Mouse (Mus musculus): ENCODE measurements around the gene Abhd2. TPM values are rescaled to one million over a fixed set of nuclear protein-coding genes. Genes with fewer than 3 reads are reported as not detected.

Abhd2 gene
- total RNA-seq, 2 experiments from 2014 or later = 6.1 to 7.1 TPM

DNA sequence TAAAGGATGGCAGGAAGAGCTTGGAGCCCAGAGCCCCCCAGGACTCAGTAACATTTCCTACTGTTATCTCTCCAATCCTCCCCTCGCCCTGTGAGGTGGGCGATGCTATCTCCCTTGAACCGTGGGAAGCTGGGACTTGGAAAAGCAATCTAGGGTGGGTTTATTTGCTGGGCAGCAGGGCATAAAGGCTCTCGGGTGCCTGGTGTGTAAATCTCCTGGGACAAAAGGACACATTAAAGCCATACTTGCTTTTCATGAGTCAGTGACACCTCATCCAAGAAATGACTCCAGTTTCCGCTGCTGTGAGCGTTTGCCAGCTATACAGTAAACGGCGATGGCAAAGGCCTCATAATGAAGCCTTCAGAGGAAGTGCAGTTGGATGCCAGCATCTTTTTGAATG lies 50.9 kb downstream of the Abhd2 start:
- no peak for DNase-seq

DNA sequence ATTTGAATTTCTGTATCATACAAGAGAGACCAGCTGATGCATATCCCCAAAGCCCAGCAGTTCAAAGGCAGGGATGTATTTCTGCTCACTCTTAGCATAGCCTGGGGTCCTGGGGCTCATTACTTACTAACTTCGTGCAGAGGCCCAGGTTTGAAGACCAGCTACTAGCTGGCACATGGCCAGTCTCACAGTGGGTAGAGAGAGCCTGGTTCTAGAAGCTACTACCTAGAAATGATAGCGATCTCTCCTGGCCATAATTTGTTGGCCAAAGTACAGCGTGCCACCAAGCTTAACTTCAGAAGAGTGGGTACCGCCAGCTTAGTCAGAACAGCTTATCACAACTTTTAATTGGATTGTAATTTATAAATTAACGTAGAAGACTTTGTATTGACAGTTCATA lies 55.8 kb downstream of the Abhd2 start:
- no peak for DNase-seq

DNA sequence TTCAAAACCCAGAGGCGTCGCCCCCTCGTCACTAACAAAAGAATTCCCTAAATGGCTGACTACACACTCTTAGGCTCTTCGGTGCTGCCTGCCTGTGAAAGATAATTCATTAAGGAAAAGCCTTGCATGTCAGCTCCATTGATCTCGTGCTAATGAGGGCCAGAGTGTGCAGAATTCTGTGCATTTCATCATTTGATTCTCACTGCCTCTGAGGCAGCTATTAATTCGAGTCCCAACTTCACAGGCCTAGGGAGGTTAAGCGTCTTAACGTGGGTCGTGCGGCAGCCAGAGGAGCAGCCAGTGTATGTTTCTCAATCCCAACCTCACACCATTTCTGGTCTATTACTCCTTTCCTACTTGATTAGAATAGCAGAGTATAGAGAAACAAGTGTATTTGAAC lies 58.2 kb downstream of the Abhd2 start:
- DNase-seq = no peak

DNA sequence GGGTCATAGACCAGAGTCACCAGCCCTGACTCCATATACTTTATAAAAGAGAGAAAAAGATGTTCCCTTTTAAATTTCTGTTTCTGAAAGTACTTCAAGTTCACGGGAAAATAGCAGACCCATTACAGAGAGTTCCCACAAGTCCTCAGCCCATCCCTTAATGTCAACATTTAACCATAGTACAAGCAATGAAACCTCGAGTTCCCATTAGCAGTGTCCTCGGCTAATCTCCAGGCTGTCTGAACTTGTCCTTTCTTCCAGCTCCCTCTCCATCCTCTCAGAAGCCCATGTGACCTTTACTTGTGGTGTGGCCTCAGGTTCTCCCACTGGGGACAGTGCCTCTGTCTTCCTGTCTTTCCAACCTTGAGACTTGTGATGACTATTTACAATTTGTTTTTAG lies 60.4 kb downstream of the Abhd2 start:
- DNase-seq = no peak

DNA sequence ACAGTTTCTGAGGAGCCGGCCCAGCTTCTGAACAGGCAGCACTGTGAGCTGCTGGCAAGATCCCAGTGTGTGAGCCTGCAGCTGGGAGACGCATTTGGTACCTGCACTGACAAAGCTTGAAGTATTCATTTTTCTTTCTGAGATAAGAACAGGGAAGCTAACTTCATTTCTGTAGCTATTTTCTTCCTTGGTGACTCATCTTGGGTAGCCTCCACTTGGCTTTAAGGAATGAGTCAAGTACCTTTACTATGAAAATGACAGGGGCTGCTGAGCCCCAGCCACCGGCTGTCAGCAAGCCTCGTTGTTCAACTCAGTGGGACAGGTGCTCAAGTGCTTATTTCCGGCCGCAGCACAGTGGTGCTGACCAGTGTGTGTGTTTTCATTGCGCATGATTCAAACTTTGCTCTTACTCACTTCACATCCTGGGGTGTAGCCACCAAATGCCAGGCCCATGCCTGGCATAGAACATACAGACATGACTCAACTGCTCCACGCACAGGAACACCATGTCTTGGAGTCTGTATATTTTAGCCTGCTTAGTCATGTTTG lies 63.4 kb downstream of the Abhd2 start:
- DNase-seq = no peak

DNA sequence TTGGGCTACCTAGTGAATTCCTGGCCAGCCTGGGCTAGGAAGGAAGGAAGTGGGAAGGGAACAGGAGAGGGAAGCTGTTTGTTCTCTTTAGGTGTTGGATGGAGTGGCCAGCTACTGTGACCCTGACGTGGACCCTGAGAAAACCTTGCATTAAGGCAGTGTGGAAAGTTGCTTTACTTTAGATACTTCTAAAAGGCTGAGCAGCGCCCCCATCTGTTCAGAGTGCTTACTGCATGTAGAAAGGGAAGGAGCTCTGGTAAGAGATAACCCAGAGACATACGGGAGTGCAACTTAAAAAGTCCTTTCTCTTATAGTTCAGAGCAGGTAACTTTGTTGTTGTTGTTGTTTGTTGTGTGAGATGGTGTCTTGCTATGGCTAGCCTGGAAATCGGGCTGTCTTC lies 72.9 kb downstream of the Abhd2 start:
- DNase-seq = no peak

DNA sequence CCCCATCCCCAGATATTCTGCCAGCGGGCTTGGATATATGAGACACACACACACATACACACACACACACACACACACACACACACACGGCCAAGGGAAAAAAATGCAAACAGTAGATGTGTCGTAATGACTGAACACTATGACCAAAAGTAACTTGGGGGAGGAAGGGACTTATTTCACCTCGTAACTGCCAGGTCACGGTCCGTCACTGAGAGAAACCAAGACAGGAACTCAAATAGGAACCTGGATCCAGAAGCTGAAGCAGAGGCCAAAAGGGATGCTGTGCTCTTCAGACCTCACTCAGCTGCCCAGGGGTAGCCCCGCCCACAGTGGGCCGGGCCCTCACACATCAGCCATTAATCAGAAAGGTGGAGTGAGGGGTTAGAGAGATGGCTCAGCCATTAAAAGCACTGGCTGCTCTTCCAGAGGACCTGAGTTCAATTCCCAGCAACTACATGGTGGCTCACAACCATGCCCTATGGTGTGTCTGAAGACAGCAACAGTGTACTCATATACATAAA lies 73.6 kb downstream of the Abhd2 start:
- DNase-seq = no peak

DNA sequence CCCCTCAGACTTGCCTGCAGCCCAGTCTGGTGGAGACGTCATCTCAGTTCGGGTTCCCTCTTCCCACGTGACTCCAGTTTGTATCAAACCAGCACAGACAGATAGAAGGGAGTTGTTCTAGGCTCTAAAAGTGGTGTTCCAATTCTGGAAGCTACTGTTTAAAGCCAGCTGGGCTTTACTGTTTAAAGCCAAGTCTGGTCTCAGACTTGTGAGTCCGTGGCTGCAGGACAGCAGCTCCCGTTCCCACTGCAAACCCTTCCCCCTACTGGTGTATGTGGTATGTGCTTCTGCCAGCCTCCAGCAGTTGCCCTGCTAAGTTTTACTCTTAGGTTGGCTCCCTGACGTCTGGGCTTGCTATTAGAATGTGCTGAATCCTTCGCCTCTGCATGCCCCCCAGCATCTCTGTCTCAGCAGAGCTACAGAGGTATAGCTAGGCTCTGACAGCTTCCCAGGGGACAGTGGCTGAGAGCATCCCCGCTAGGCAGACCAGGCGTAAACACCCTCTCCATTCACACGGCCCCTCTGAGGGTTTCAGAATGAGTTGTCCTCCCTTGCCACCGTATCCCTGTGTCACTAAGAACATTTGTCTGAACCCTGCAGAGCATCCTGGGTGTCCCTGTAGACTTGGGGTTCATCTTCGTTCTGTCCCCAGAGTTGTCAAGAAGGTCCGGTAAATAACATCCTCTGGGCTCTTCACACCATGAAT lies 74.3 kb downstream of the Abhd2 start:
- no peak for DNase-seq

DNA sequence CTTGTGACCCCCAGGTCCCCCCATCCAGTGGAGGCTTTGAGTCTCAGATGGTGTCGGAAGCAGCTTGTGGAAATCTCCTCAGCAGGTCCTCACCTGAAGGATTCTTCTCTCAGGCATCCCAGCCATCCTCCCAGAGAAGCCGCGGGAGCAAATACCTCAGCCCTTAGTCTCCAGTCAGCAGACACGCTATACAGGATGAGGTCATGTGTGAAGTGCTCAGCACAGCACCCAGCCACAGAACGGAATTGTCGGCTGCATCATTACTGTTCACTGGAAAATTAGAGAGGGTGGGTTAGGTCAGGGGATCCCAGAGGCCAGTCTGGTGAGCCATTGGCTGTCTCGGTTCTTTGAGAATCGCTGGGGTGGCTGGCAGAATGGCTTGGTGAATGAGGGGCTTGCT lies 75.8 kb downstream of the Abhd2 start:
- no peak for DNase-seq

DNA sequence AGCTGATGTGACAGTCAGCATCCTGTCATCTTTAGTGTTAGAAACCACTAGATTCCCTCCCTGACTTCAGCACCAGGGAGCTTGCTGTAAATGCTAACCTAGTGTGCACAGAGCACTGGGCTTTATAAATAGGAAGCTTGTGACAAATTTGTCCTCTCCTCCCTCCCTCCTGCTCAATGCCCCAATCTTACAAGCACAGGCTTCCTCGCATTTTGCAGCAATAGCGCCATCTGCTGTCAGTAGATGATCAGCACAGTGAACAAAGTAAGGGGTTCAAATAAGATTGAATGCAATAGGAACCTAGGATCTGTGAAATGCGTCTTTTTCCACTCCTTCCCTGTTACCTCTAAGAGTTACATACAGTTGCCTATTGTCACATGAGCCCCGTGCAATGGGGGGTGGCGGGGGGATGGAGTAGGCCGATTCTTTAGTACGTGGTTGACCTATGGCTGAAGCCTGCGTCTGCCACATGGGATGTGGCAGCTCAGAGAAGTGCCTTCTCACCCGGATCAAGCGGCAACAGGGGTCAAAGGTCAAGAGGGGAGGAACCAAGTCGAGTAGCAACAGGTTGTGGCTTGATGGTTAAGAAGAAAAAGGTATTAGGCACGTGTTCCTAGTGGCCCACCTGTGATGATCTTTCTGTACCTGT lies 76.9 kb downstream of the Abhd2 start:
- DNase-seq = peak; percentile 21

DNA sequence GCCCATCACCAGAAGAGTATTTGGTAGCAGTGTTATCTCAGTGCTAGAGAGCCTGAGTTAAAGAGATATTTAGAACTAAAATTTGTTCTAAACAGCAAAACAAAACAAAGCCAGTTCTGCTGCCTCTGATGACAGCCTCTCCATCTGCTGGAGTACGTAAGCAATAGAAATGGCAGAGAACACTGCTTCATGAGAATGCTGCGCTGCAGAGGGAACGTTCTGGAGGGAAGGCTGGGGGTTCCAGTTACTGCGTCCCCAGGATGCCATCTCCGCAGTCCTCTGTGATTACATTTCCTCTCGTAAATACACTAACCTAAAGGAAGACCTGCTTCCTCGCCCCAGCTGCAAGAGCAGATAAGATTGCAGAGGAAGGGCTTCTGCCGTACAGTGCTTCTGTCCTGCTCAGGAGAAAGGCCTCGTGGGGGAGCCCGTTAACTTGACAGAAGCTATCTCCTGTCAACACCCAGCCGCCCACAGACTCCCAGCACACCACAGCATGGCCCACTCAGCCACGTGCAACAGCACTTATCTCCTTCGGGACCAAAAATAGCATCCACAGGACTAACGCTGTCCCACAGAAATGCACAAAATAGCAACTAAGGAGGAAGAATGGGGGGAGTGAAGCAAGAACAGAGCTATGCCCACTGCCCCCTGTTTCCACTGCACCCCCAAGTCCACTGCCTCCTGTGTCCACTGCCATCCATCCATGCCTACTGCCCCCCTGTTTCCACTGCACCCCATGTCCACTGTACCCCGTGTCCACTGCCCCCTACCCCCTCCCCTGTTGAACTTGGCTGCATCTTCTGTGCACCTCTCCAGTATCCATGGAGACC lies 85.6 kb downstream of the Abhd2 start:
- DNase-seq = no peak

DNA sequence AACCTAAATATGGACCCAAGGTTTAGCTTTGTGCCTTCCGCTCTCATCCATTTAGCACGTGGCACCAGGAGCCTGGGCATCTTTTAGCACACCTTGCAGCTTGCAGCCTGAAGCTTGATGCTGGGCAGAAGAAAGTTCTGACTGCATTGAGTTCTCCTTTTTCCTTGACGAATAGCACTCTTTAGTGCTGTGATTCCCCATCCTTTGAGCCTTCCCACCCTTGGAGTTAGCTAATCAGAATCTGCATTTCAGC lies 86.1 kb downstream of the Abhd2 start:
- DNase-seq = no peak

DNA sequence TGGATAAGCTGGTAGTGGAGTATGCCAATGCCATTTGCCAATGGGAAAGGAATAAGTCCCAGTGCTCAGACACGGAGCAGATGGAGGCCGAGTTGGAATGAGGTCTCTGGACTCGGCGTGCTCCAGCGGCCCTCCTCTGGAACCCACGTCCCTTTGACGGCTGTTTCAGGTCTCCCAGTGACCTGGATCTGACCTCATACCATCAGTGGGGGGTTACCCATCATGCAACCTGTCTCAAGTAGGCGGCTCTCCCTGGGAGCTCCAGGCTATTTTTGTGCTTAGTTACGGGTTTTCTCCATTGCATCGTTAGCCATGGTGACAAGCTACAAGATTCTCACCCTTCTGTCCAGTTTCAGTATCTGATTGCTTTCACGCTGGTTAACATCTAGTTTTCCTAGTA lies 87.1 kb downstream of the Abhd2 start:
- DNase-seq = no peak

DNA sequence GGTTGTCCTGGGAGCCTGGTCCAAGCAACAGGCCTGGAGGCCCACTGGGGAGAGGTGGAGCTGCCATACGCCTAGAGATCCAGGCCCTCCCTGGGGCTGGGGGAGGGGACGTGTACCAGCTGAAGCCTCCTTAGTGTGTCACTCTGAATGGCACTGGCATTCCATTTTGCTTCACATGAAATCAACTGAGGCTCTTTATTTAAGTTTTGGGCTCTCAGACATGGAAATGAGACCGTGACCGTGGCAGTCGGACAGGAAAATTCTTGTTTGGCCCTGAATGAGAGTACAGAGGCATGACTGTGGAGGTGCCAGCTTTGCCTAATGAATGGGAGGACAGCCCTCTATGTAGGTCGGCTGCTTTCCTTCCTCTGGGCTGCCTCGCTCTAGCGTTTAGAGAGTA lies 89.2 kb downstream of the Abhd2 start:
- no peak for DNase-seq

DNA sequence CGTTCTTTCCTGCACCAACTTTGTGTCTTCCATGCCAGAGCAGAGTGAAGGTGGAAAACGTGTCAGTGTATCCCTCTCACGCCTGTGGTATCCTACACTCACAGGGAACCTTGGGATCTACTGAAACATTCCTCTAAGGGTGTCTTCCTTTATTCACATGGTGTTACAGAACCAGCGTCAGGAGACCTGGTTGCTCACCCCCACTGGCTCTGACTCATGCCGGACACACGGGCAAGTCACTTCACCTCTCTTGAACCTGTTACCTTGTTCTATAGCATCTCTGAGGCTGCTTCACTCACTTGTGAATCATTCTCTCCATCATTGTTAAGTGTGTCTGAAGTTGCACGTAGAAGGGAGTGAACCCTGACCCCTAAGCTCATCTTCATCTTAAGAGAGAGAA lies 89.8 kb downstream of the Abhd2 start:
- no peak for DNase-seq

DNA sequence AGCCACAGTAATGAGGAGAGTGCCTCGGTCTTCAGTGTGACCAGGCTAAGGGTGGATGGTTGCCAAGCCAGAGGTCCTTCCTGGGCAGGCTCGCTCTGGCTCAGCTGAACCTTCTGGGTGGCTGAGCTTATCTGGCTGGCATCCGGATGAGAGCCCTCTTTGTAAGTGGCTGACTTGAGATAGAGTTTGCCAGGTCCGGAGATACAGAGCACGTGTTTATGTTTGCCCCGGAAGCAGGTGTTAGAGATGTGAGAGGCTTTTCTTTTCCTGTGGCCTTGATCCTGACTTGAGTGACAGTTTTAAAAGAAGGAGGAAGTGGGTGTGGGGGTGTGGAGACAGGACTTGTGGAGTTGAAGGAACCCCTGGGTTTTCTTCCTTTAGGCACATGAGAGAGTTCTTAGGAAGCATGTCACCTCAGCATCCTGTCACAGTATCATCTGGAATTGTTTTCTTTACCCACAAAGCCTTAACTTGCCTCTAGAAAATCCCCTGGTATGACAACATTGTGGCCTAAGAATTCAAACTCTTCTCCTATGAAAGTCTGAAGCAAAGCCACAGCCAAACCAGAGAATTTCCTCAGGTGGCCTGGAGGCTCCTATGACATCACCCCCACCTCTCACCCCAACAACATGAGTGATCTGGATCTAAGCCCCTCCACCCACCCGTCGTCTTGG lies 90.5 kb downstream of the Abhd2 start:
- no peak for DNase-seq

DNA sequence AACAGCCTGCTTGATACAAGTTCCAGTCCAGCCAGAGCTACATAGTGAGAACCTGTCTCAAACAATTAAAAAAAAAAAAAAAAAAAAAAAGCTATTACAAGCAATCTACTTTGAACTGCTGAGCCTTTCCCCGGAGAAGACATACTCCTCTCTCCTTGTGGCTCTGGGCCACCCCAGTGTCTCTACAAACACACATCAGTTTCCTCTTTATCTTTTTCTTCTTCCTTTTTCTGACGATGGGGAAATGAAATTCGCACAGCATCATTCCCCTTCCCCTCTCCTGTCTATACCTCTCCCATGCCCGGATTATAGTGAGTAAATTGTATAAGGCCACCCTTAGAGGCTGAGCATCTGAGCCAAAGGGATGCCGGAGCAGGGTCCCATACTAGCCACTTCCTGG lies 95.7 kb downstream of the Abhd2 start:
- DNase-seq = no peak

DNA sequence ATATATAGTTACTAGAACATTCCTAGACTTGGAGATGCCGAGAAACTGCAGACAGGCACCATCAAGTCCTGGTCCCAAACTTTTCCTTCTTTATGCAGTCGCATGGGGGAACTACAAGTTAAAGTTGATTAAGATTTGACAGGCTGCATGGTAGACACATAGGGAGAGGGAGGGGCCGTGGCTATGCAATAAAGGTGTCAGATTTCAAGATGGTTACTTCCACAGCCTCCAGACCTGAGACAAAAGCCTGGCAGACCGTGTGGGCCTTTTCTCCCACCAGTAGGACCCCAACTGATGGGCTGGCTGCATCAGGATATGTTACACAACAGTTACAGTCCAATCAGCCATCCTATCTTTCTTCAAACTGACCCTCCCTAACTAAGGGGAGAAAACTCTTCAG lies 96.4 kb downstream of the Abhd2 start:
- DNase-seq = no peak

DNA sequence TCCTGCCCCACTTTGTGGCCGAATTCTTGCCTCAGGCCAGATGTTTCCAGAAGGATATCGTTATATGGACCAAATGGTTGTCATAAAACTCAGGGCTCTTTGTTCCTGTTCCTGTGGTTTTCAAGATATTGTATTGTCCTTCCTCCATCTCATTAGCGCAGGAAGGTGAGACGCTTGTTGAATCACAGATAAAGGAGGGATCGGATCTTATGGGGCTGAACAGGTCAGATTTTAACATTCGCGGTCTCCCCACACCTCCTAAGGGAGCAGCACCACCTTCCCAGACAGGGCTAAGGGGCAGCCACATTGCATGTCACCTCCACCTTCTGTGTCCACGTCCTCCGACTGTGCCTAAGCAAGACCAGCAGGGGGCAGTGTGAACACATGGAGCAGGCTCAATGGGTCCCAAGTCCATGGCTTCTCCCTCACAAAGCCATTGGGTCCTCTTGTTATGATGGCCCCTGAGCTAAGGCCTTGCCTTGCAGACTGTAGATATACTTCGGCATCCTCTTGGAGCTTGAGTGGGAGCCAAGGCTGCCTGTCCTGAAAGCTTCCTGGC lies 98.4 kb downstream of the Abhd2 start:
- DNase-seq = no peak

DNA sequence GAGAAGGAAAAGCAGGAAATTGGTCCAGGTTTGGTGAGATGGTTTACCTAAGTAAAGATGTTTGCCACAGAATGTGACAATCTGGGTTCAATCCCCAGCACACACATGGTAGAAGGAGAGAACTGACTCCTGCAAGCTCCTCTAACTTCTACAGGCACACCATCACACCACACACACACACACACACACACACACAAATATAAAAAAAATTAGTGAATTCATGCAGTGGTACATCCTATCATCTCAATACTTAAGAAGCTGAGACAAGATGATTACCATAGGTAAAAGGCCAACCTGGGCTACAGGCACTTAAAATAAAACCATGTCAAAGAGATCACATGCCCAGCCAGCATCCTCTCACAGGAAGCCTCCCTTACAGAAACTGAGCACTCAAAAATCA lies 101.0 kb downstream of the Abhd2 start:
- DNase-seq = no peak

DNA sequence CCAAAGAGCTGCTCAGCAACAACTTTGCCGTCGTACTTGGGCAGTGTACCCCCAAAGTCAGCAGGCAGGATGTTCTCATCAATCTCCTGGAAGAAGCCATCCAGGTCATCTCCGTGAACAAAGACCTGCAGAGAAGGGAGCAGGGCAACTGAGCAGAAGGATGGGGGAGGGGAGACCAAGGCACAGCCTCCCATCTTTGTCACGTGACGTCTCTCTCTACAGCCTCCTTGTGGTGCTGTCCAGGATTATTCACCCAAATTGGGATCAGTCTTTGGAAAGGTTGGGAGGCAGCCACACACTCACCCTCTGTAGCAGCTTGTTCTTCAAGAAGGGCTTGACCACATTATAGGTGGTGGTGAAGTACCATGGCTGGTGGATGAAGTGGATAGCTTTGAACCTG lies 102.6 kb downstream of the Abhd2 start:
- no peak for DNase-seq
